Mouse (Mus musculus) ES-E14 (cell line): ENCODE data around the gene Casp4.

Source experiments
- CHD2 ChIP-seq: IDR thresholded peaks from 2 replicates; pipeline ENCODE4 v1.6.1; 2014; ENCODE audit warnings: mild to moderate bottlenecking, low read depth, low read length, inconsistent platforms
- HCFC1 ChIP-seq: IDR thresholded peaks from 2 replicates; pipeline ENCODE4 v1.6.1; 2012; ENCODE audit warnings: low read length, inconsistent platforms, borderline replicate concordance; ENCODE audit not compliant: insufficient read depth
- MAFK ChIP-seq: IDR thresholded peaks from 2 replicates; pipeline ENCODE4 v1.6.1; 2014; ENCODE audit warnings: mild to moderate bottlenecking, low read depth, low read length, inconsistent platforms; ENCODE audit not compliant: insufficient read depth
- ZC3H11A ChIP-seq: IDR thresholded peaks from 2 replicates; pipeline ENCODE4 v1.6.1; 2012; ENCODE audit warnings: low read depth, mild to moderate bottlenecking, inconsistent platforms, low read length, borderline replicate concordance
- ZNF384 ChIP-seq: IDR thresholded peaks from 2 replicates; pipeline ENCODE4 v1.6.1; 2012; ENCODE audit warnings: low read depth, low read length, inconsistent platforms

DNA sequence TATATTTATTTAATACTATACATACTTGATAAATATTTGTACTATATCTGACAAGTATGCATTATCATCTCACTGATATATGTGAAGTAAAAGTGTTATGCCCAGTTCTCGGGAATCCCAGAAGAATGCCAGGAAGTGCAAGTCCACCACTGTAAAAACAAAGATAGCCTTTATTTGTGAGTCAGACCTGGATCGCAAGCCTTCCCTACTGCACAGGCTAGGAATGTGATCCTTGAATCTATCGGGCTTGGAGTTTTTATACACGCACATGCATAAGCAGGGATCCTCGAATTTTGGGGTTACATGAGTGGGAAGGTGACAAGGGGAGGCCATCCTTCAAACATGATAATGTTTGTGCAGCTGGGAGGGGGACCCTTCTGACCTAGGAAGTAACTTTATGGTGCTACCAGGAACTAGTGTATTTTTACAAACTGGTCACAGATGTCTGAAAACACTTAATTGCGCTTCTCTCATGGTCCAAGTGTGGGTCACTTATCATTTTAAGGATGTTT lies 37.2 kb upstream of the Casp4 start:
- TF ChIP-seq ZC3H11A (no peak), HCFC1 (no peak), ZNF384 (no peak), CHD2 (no peak), MAFK (no peak)
